Mouse (Mus musculus) kidney, embryonic 15.5 days (tissue): ENCODE data around the gene S100a2. TPM values are rescaled to one million over a fixed set of nuclear protein-coding genes. Genes with fewer than 3 reads are reported as not detected.

Experiments used
- ATAC-seq: fragments of 200-750 bp; cut with Nextera tagmentation; replicated peaks from 2 replicates; pipeline ENCODE4 v1.8.0; 2017; ENCODE audit warnings: moderate TSS enrichment; ENCODE audit not compliant: low FRiP score
- H3K27ac ChIP-seq: fragments of 300-500 bp; sonication (generic); 2 replicates; pipeline ENCODE4 v1.5.1; 2015; ENCODE audit warnings: mild to moderate bottlenecking, inconsistent platforms
- H3K27me3 ChIP-seq: fragments of 300-500 bp; sonication (generic); 2 replicates; pipeline ENCODE4 v1.6.1; 2015; ENCODE audit warnings: inconsistent platforms
- H3K36me3 ChIP-seq: fragments of 300-500 bp; sonication (generic); 2 replicates; pipeline ENCODE4 v1.6.1; 2015; ENCODE audit warnings: inconsistent platforms
- H3K4me1 ChIP-seq: fragments of 300-500 bp; sonication (generic); 2 replicates; pipeline ENCODE4 v1.6.1; 2015; ENCODE audit warnings: inconsistent platforms
- H3K4me2 ChIP-seq: fragments of 300-500 bp; sonication (generic); 2 replicates; pipeline ENCODE4 v1.6.1; 2015; ENCODE audit warnings: moderate library complexity, mild to moderate bottlenecking, inconsistent platforms
- H3K4me3 ChIP-seq: fragments of 300-500 bp; sonication (generic); replicated peaks from 2 replicates; pipeline ENCODE4 v1.5.1; 2015; ENCODE audit warnings: mild to moderate bottlenecking, inconsistent platforms
- H3K9ac ChIP-seq: fragments of 300-500 bp; sonication (generic); 2 replicates; pipeline ENCODE4 v1.6.1; 2015; ENCODE audit warnings: mild to moderate bottlenecking, inconsistent platforms
- H3K9me3 ChIP-seq: fragments of 300-500 bp; sonication (generic); replicated peaks from 2 replicates; pipeline ENCODE4 v1.6.1; 2016; ENCODE audit warnings: inconsistent platforms
- WGBS: fragments of 180-500 bp; shearing (Covaris S2); methylation state at CpG from one replicate; pipeline ENCODE4 v1.1.7; 2015; ENCODE audit warnings: mixed read lengths; 5-methylcytosine and 5-hydroxymethylcytosine counted together
- polyA plus RNA-seq: library from polyadenylated mRNA; unstranded; fragments of >200 nt; fragmentation: Nextera tagmentation; extraction: Ambion mirVana; gene quantifications from 2 replicates; pipeline ENCODE4 v1.2.1, GENCODE M21; 2015

S100a2 gene
- not detected in 2 replicates for polyA plus RNA-seq

DNA sequence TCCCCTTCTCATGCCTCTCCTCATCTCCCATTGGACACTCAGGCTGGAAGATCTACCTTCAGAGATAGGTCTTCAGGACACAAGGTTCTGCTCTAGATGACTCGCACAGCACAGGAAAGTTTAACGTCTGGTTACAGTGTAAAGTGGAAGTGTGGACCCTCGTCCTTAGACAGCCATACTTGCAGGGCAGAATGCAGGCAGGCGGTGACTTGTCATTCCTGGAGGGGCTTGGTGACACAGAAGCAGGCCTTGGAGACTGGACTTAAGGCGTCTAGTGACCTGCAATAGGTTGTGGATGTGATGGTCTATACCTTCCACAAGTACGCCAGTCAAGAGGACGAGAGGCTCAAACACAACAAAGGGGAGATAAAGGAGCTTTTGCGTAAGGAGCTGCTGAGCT lies at the start of gene S100a2:
TSS of gene S100a2 (plus strand) at position 301 of the 400 bp plus-strand sequence.
- peaks cover 10% of the 10 kb centered on the region; the same call in 1 of the 2 replicates for H3K4me1 ChIP-seq
- WGBS, result 91% methylated on average over 8 of the region's 8 CpGs
- no peaks in the 10 kb centered on the region for H3K36me3 ChIP-seq
- no peaks in the 10 kb centered on the region for H3K27me3 ChIP-seq
- H3K4me3 ChIP-seq, result no peak within 1 kb of the TSS
- no peak for ATAC-seq
- H3K9me3 ChIP-seq, result 0 out of 2 replicates have a peak, but pooled peaks cover 2% of the 10 kb centered on the region
- H3K27ac ChIP-seq, result no peak within 1 kb of the TSS
- H3K9ac ChIP-seq, result no peak within 1 kb of the TSS
- H3K4me2 ChIP-seq, result no peak within 1 kb of the TSS

DNA sequence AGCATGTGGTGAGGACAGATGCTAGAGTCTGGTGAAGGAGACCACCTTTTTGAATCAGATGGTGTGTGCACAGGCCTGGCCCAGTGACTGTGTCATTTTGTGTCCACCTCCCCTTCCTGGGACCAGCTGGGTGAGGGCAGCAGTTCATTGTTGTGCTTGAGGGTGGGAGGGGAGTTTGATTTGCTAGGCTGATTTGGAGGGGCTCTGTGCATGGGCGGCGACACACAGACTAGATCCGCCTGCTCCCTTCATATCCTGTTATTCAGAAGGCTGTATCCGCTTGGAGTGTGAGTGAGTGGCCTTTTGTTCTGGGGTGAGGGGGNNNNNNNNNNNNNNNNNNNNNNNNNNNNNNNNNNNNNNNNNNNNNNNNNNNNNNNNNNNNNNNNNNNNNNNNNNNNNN lies 49.1 kb upstream of the S100a2 start:
- H3K9me3 ChIP-seq, result no peaks in the 10 kb centered on the region
- peak overlapping the region; percentile 36; the same call in 1 of the 2 replicates for H3K9ac ChIP-seq
- 24% methylated on average over 4 of the region's 4 CpGs for whole genome bisulfite sequencing
- peaks cover 47% of the 10 kb centered on the region for H3K4me1 ChIP-seq
- no peaks in the 10 kb centered on the region for H3K27me3 ChIP-seq
- H3K27ac ChIP-seq, result peak overlapping the region; percentile 78
- H3K4me2 ChIP-seq, result peak overlapping the region; percentile 44
- H3K36me3 ChIP-seq, result no peaks in the 10 kb centered on the region
- ATAC-seq, result peak; percentile 34; the same call in 1 of the 2 replicates
- H3K4me3 ChIP-seq, result peak overlapping the region; percentile 30

DNA sequence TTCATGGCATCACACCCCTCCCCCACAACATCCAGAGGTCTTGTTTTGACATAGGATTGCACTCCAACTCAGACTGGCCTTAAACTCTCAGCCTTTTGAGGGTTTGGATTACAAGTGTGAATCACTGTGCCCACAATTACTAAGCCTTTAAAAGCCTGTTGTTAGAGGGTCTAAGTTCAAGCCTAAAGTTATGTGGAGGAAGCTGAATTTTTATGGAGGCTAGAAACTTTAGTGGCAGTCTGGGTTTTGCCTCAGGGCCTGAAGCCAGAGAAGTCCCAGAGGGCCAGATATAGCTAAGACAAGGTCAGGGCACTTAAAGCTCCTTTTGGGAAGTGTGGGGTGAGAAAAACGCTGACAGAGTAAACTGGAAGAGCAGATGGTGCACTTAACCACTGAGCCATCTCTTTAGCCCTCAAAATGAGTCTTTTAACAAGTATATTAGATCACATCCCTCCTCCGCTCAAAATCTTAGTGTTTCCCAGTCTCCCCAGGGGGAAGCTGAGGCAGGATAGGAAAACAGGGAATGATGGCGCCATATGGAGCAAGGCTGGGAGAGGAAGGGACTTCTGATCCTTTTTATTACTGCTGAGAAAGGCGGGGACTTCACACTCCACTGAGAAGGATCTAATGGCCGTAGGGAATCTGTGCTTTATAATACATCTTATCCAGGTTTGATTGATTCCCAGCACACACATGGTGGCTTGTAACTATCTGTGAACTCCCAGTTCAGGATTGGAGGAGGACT lies 40.2 kb upstream of the S100a2 start:
- 0 out of 2 replicates have a peak, but pooled peaks have one; percentile 29 for ATAC-seq
- Histone ChIP-seq H3K9me3 (no peaks in the 10 kb centered on the region), H3K4me1 (peaks cover 9% of the 10 kb centered on the region; the same call in 1 of the 2 replicates), H3K36me3 (no peaks in the 10 kb centered on the region), H3K27me3 (no peaks in the 10 kb centered on the region), H3K27ac (0 out of 2 replicates have a peak overlapping the region, but pooled peaks have one; percentile 4), H3K9ac (no peak overlapping the region), H3K4me3 (no peak overlapping the region), H3K4me2 (no peak overlapping the region)
- 23% methylated on average over 5 of the region's 5 CpGs for WGBS

DNA sequence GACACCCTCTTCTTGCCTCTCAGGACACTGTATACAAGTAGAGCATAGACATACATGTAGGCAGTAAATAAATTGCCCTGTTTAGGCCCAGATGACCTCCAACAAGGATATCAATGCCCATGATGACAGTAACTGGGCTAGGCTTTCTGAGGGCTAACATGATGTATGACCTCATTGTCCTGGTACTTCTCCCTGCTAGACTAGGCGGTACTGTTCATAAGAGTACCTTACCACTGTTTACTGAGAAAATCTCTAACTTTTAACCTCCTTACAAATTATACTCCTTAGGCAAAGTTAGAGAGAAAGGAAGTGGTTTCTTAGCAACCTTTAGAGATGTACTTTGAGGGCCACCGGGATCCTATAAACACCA lies 39.6 kb upstream of the S100a2 start:
- no peak overlapping the region for H3K9ac ChIP-seq
- peaks cover 9% of the 10 kb centered on the region; the same call in 1 of the 2 replicates for H3K4me1 ChIP-seq
- WGBS, result 79% methylated on average over 2 of the region's 2 CpGs
- no peak overlapping the region for H3K27ac ChIP-seq
- no peak overlapping the region for H3K4me3 ChIP-seq
- H3K4me2 ChIP-seq, result no peak overlapping the region
- H3K36me3 ChIP-seq, result no peaks in the 10 kb centered on the region
- no peaks in the 10 kb centered on the region for H3K27me3 ChIP-seq
- ATAC-seq, result no peak
- H3K9me3 ChIP-seq, result no peaks in the 10 kb centered on the region

DNA sequence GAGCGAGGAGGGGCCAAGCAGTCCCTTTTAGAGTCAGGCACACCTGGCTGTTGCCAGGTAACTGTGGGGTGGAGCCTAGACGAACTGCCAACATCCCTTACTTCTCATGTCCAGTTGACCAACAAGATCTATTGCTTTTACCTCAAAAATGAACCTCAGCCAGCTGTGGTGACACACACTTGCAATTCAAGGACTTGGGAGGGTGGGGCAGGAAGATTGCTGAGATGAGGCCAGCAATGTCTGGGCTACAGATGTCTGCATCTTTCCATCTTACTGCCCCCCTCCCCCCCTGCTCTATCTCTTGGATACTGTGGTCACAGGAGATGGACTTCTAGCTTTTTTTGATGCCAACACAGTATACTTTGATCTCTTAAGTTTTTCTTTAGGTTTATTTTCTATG lies 37.8 kb upstream of the S100a2 start:
- no peak overlapping the region for H3K9ac ChIP-seq
- no peaks in the 10 kb centered on the region for H3K9me3 ChIP-seq
- H3K27ac ChIP-seq, result no peak overlapping the region
- H3K36me3 ChIP-seq, result no peaks in the 10 kb centered on the region
- H3K4me3 ChIP-seq, result no peak overlapping the region
- H3K4me1 ChIP-seq, result peaks cover 9% of the 10 kb centered on the region; the same call in 1 of the 2 replicates
- H3K4me2 ChIP-seq, result no peak overlapping the region
- no peak for ATAC-seq
- WGBS, result 90% methylated on average over 2 of the region's 2 CpGs
- no peaks in the 10 kb centered on the region for H3K27me3 ChIP-seq

DNA sequence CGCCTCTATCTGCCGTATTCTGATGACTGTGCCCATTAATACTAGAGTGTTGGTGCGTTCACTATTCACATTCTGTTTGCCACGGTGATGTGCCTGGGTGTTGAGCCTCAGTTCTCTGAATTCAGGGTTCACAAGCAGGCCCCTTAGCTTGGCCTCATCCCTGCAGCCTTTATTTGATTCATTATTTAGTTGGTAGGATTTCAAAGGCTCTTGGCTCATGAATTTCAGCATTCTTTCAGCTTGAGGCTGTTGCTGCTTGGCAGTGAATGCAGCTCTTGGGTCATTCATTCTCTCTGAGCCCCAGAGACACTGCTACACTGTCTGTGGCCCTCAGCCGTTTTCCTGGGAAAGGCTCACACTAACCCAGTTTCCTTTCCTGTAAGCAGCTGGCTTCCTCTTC lies 34.1 kb upstream of the S100a2 start:
- ATAC-seq, result no peak
- WGBS, result 72% methylated on average over 5 of the region's 5 CpGs
- Histone ChIP-seq H3K36me3 (no peaks in the 10 kb centered on the region), H3K27ac (no peak overlapping the region), H3K9me3 (no peaks in the 10 kb centered on the region), H3K27me3 (no peaks in the 10 kb centered on the region), H3K4me3 (no peak overlapping the region), H3K9ac (no peak overlapping the region), H3K4me2 (no peak overlapping the region), H3K4me1 (no peaks in the 10 kb centered on the region)

DNA sequence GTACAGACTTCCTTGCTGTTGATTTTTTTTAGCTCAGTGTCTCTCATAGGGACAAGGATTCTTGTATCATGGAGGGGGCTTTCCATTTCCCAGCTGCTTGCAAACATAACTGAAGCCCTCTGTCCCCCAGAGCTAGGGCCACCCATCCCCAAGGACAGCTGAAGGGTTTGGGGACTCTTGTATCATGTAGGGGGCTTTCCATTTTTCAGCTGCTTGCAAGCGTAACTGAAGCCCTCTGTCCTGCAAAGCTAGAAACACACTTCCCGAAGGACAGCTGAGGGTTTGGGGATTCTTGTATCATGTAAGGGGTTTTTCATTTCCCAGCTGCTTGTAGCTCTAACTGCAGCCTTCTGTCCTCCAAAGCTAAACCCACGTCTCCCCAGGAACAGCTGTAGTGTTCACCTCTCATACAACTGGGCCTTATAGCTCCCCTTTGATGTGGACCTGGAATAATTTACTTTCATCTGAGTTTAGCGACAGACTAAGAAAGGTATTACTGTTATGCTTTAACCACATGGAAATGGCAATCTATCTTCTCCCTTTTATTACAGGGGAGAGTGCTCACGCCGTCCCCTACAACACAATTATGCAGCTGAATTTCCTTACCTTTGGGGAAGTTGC lies 29.9 kb upstream of the S100a2 start, which contains the start of gene S100a3:
TSS of gene S100a3 (plus strand) at position 571 of the 621 bp plus-strand sequence.
- H3K9ac ChIP-seq, result no peak within 1 kb of the TSS
- no peak within 1 kb of the TSS for H3K27ac ChIP-seq
- H3K4me3 ChIP-seq, result no peak within 1 kb of the TSS
- H3K9me3 ChIP-seq, result no peaks in the 10 kb centered on the region
- no peaks in the 10 kb centered on the region for H3K36me3 ChIP-seq
- no peak for ATAC-seq
- 65% methylated on average over 6 of the region's 6 CpGs for WGBS
- no peak within 1 kb of the TSS for H3K4me2 ChIP-seq
- no peaks in the 10 kb centered on the region for H3K4me1 ChIP-seq
- no peaks in the 10 kb centered on the region for H3K27me3 ChIP-seq

DNA sequence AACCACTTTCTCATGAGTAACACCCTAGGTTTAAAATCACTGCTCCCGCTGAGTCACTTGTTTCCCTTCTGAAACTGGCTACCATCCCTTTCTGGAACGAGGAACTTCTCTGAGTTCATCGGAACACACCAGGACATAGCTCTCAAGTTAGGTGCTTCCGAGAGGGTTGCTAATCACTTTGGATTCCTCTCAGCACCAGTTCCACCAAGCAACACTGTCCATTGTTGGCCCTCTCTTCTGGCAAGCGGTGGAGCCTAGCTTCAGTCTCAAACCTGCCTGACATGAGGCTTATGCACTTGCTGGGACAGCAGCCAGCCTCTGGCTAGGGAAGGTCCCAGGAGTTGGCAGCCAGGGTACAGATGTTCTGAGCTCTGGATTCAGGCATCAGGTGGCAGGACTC lies 15.4 kb upstream of the S100a2 start:
- H3K27me3 ChIP-seq, result no peaks in the 10 kb centered on the region
- no peaks in the 10 kb centered on the region for H3K36me3 ChIP-seq
- H3K9me3 ChIP-seq, result no peaks in the 10 kb centered on the region
- no peak overlapping the region for H3K4me3 ChIP-seq
- H3K4me1 ChIP-seq, result 0 out of 2 replicates have a peak, but pooled peaks cover 4% of the 10 kb centered on the region
- H3K4me2 ChIP-seq, result no peak overlapping the region
- no peak overlapping the region for H3K27ac ChIP-seq
- 85% methylated on average over 5 of the region's 5 CpGs for WGBS
- ATAC-seq, result no peak
- no peak overlapping the region for H3K9ac ChIP-seq

DNA sequence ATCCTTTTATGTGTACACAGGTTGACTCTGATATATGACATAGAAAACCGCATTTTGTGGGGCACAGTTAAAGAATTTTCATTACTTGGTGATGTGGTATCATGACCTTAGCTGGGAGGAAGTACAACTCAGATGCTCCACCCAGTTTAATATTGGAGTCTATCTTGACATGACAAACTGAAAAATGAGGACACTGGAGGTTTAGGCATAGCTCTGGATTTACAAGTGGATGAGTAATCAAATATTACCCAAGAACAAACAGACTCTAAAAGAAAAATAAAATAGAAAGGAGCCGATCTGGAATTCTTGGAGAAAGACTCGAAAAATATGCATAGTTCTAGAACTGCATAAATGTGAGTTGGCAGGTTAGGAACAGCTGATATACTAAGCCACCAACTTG lies 14.7 kb upstream of the S100a2 start:
- 66% methylated on average over 3 of the region's 3 CpGs for WGBS
- no peak overlapping the region for H3K27ac ChIP-seq
- H3K9ac ChIP-seq, result no peak overlapping the region
- no peak overlapping the region for H3K4me2 ChIP-seq
- no peak overlapping the region for H3K4me3 ChIP-seq
- no peaks in the 10 kb centered on the region for H3K9me3 ChIP-seq
- no peaks in the 10 kb centered on the region for H3K27me3 ChIP-seq
- ATAC-seq, result no peak
- no peaks in the 10 kb centered on the region for H3K36me3 ChIP-seq
- H3K4me1 ChIP-seq, result 0 out of 2 replicates have a peak, but pooled peaks cover 4% of the 10 kb centered on the region

DNA sequence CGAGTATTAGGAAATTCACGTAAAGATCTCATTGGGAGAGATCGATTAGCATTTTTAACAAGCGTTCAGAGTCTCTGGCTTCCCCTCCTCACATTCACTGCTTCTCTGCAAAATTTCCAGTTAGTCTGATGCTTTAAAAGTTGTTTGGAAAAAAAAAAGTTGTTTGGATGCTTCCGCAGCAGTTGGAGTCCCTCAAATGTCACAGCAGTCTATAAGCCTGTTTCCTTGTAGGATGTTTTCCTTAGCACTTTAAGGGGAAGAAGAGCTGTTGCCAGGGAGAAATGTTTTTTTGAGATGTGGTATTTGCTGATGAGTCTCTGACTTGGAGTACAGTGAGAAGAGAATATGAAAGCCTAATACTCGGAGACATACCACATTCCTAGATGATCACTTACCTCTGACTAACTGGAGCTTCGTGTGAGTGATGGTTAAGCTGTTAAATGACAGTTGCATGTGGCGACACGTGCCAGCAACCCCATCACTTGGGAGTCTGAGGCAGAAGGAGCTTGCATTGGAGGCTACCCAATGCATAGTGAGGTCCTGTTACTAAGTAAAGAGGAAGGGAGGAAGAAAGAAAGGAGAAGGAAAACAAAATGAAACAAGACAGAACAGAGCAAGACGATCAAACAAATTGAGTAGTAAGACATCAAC lies 13.6 kb upstream of the S100a2 start:
- Histone ChIP-seq H3K27ac (peak overlapping the region; percentile 51; the same call in 1 of the 2 replicates), H3K4me2 (no peak overlapping the region), H3K9me3 (no peaks in the 10 kb centered on the region), H3K4me1 (0 out of 2 replicates have a peak, but pooled peaks cover 4% of the 10 kb centered on the region), H3K27me3 (no peaks in the 10 kb centered on the region), H3K9ac (no peak overlapping the region), H3K4me3 (no peak overlapping the region), H3K36me3 (no peaks in the 10 kb centered on the region)
- 66% methylated on average over 10 of the region's 10 CpGs for WGBS
- no peak for ATAC-seq

DNA sequence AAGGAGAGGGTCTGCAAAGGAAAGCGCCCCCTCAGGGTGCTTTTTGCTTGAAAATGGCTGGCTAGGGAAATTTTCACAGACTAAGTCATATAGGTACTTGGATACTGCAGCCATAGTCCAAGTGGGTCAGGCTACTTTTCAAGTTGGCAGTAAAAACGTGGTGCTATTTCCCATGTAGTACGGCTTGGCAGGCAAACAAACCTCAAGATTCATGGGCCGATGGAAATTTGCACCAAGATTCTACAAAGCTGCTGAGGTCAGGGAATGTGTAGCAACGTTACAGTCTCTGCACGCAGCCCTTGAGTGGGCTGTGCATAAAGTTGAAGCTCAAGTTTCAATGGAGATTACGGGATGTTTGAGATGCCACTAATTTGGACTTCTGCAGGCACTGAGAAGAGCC lies 10.6 kb upstream of the S100a2 start:
- Histone ChIP-seq H3K36me3 (no peaks in the 10 kb centered on the region), H3K4me1 (peaks cover 9% of the 10 kb centered on the region; the same call in 1 of the 2 replicates), H3K4me3 (no peak overlapping the region), H3K9me3 (no peaks in the 10 kb centered on the region), H3K27ac (no peak overlapping the region), H3K4me2 (no peak overlapping the region), H3K9ac (no peak overlapping the region), H3K27me3 (no peaks in the 10 kb centered on the region)
- 44% methylated on average over 7 of the region's 7 CpGs for WGBS
- ATAC-seq, result no peak; the same call in 1 of the 2 replicates

DNA sequence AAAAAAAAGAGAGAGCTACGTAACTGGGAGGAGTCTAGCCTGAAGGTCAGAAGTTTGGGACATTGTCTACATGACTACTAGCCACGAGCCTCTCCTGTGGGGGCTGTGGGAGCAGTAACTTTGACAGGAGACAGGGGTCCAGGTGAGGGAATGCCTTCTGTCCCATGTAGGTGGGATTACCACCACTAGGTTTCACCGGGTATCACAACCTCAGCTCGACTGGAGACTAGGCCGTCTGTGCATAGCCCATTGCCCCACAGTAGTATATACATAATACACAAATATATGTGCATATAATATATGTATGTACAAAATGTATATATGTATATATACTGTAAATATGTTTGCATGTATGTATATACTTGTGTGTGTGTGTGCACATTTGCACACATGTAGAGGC lies 8.9 kb upstream of the S100a2 start:
- Histone ChIP-seq H3K27me3 (no peaks in the 10 kb centered on the region), H3K9me3 (no peaks in the 10 kb centered on the region), H3K36me3 (no peaks in the 10 kb centered on the region), H3K4me2 (no peak overlapping the region), H3K4me1 (peaks cover 11% of the 10 kb centered on the region; the same call in 1 of the 2 replicates), H3K4me3 (no peak overlapping the region), H3K9ac (no peak overlapping the region), H3K27ac (no peak overlapping the region)
- WGBS, result 91% methylated on average over 5 of the region's 5 CpGs
- no peak for ATAC-seq
